Mouse (Mus musculus) layer of hippocampus, postnatal 10 days (tissue): ENCODE measurements around the gene Gltp. TPM values are rescaled to one million over a fixed set of nuclear protein-coding genes. Genes with fewer than 3 reads are reported as not detected.

Experiments used
- DNase-seq, 2 experiments: peaks; one replicate each; pipeline ENCODE4 v3.0.0; 2021; ENCODE audit warnings: low spot score in 2 of 2
- total RNA-seq, 2 experiments: library from RNA; stranded (reverse); gene quantifications; 2 replicates each; pipeline ENCODE4 v1.2.3; 2021

Gltp gene
- total RNA-seq, 2 experiments from 2014 or later, result 25.4 to 26.7 TPM

DNA sequence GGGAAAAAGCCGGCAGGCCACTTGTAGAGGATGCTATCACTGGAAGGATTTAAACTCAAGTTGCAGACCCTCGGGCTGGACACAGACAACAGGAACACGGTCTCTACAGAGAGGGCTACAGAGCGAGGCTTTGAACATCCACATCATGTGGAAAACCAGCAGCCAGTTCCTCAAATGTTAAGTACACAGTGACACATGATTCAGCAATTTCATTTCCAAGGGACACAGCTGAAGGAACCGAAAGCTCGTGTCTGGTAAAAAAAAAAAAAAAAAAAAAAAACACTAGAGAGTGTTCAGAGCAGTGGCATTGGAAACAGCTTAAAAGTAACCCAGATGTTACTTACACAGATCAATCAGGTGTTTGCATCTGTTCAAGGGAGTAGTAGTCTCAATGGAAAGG lies 29.8 kb downstream of the Gltp start:
- no peak for DNase-seq

DNA sequence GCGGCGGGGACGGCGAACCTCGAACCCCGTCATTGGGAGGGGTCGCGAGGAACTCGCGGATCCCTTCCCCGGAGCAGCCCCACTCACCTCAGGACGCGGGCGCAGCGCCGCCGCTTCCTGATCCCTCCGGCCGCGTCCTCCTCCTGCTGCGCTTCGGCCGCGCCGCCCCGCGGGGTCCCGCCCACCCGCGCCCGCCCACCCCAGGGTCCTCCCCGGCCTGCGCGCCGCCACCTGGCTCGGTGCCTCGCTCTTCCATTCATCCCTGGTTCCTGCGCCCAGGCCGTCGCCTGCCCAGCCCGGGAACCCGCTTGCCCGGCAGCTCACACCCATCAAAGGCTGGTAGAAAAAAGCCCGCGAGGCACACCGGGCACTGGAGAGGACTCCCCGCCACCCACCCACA lies 32.5 kb downstream of the Gltp start, which contains the start of gene Trpv4:
Gene Trpv4, minus strand, starts transcription at position 167 of the 400 bp plus-strand sequence.
- peak in 1 of 2 experiments; percentile 31 for DNase-seq

GRCm38 (mm10) chr5:114657426-114657825 lies 33.4 kb downstream of the Gltp start:
- no peak for DNase-seq

DNA sequence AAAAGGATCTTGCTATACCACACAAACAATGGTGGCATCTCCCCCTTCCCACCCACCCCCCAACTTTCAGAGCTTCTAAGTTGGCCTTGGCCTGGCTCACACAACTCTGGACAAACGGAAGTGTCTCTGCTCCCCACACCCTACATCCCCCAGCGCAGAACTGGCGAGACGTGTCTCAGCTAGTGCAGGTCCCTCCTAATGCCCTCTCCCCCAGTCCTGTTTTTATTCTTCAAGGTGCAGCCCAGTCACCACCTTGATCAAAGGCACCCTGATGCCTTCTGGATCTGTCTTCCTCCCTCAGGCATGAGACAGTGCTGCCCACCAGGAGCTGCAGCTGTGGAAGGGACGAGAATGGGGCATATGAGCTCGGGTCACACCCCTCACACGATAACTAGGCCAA lies 34.5 kb downstream of the Gltp start:
- DNase-seq, result no peak

GRCm38 (mm10) chr5:114655721-114656120 lies 35.1 kb downstream of the Gltp start:
- DNase-seq, result no peak

DNA sequence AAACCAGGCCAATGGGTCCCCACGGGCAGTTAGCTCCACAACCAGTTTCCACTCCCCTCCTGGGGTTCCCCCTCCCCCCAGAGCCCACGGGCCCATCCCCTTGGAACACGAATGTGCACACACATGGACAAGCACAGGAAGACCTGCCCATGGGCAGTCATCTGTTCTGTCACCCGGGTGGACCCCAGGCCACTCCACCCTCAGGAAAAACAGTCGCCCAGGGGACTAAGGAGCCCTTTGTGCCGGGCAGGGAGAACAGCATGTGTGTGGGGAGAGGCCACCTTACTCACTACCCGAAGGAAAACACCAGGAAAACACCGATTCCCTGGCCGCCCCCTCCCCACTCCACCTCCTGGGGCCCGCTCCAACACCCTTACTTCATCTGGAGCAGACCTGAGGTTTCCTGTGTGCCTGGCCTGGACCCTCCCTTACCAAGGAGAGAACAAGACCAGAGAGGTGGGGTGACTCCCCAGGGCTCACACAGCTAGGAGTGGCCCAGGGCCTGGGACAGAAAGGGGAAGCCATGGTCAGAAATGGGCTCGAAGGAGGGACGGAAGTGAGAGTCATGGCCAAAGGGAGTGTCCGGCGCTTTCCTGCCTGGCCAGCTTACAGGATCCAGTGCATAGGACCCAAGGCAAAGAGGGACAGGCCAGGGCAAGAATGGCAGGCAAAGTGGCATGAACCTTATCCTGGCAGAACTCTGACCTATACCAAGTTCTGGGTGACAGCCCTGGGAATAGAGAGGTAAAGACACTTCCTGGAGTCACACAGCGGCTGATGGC lies 36.9 kb downstream of the Gltp start:
- DNase-seq, result no peak

DNA sequence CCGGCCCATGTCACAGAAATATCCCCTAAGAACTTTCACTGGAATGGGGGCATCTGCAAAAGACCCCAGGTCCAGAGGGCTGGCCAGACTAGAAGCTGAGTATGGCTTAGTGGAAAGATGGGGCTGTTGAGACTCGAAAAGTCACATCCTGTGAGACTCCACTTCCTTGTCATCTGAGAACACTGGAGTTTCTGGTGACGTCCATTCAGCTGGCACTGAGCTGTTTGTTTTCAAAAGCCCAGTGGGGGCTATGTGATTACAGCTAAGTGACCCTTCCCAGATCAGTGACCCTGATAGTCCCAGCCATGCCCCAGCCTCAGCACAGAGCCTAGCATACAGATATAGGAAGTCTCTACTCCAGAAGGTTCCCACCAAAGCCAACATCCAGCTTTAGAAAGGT lies 39.3 kb downstream of the Gltp start:
- DNase-seq, result no peak

DNA sequence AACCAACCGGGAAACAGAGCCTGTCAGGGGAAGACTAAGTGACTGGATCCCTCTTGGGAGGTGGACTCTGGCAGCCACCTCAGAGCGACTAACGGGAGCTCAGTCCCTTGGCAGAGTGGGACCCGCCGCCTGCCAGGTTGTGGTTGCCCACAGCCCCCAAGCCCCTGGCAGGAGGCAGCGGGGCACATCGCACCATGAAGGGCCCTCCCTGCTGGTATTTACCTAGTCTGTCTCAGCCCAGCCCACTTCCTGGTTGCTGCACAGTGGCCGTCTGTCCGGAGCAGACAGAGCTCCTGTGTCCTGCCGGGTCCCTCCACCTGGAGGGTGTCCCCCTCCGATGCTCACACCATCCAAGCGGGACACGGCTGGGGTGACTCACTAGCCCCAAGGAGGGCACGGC lies 39.8 kb downstream of the Gltp start:
- DNase-seq, result no peak

- no peak for DNase-seq
Measured at GRCm38 (mm10) chr5:114648728-114649311, 42.0 kb downstream of the Gltp start.

- no peak for DNase-seq
Measured at GRCm38 (mm10) chr5:114647211-114647974, 43.4 kb downstream of the Gltp start.

DNA sequence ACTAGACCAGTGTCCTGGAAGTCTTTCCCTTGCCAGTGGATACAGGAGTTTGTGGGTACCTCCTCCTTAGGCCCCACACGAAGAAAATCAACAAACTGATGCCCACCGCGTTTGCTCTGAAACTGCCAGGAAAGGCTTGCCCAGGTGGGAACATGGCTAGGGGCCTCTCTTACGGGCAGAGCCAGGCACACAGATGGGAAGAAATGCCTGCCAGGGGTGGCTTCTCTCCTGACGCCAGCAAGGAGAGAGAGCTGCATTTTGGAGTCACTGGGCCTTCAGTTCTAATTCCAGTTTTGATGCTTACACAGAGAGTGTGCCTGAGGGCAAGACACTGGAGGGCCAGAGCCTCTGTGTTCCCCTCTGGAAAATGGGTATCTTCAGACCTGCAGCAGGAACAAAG lies 44.9 kb downstream of the Gltp start:
- DNase-seq, result no peak

DNA sequence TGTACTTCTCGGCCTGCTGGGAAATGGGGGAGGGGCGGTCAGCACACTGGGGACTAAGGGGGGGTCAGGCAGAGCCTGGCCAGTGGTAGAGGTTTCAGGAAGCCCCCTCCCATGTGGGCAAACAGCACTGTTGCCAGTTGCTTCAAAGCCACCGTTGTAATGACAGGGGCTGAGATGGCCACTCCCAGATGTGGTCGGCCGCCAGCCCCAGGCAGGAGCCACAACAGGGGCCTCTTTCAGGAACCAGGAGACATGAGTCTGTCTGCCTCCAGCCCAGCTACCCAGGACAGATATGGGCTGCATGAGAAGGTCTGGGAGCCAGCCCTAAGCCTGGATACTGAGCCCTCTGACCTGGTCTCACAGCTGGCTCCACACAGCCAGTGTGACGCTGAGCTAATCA lies 45.9 kb downstream of the Gltp start:
- no peak for DNase-seq

DNA sequence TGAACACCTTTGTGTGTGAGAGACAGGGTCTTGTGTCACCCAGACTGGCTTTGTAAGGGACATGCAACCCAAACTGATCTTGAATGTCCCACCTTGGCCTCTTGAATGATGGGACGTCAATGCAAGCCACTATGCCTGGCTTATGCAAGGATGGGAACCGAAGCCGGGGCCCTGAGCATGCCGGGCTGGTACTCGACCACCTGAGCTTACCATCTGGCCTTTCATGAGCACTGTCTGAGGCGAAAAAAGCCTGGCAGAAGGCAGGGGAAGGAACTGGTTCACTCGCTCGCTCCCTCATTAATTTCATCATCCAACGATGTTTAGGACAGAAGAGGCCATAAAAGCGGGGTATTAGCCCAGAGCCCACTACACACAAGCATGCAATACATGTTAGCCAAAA lies 50.0 kb downstream of the Gltp start:
- DNase-seq, result no peak

- DNase-seq, result no peak
Measured at GRCm38 (mm10) chr5:114639645-114639957, 51.2 kb downstream of the Gltp start.

DNA sequence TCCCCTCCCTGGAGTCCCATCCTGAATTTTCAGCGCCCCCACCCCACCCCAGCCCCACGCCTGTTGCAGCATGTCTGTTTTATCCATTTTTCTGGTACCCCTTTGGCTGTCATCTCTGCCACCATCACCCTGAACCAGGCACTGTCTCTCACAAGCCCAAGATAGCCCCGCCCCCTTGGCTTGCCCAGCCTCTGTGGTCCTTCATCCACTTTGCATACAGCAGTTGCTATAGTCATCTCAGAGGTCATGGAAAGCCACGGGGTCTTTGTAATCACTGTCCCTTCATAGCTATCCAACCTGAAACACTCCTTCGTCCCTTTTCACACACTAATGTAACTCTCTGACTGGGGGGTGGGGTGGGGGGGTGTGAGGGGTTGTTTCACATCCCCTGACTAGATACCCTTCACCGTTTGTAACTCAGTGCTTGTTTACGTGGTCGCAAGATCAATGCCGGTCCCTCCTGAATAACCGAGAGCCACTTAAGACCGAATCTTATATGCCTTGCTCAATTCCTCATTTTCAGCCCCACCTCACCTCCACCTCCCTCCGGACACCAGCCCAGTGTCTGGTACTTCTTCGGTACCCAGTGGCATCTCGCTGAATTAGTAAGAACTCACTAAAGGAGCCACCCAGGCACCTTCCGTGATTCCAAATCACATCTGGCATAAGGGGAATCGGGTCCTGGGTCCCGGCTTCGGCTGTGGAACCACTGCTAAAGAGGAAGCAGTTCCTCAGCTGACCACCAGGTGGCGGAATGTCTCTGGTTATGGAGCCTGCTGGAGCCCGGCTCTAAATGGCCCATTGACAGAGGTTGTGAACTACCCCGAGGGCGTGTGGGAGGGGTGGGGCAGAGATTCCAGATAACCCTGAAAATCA lies 51.8 kb downstream of the Gltp start:
- DNase-seq, result peak; percentile 92

DNA sequence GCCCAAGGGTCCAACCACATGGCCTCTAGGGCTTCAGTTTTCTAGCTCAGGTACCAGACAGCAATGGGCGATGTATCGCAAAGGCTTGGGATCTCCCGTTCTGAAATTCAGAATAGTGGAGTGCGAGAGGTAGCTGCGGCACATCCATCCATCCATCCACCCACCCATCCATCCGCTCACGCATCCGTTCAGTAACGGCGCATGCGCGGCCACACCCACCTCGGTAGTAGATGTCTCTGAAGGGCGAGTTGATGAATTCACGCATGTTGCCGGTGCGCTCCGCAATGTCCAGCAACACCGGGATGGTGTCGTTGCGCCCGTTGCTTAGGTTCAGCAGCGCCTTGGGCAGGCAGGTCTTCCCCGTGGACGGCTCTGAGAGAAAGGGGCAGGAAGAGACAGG lies 54.7 kb downstream of the Gltp start:
- no peak for DNase-seq

DNA sequence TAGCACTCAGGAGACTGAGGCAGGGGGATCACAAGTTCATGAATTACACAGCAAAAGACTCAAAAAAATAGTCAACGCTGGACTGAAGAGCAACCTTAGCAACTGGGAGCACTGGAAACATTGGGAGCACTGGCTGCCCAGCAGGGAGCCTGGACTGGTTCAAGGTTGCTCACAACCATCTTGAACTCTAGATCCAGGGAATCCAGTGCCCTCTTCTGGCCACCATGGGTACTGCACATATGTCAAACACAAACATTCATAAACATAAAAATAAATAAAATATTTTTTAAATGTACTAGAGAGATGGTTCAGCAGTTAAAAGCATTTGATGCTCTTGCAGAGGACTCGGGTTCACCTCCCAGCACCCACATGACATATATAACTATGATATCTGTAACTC lies 59.4 kb downstream of the Gltp start:
- no peak for DNase-seq

DNA sequence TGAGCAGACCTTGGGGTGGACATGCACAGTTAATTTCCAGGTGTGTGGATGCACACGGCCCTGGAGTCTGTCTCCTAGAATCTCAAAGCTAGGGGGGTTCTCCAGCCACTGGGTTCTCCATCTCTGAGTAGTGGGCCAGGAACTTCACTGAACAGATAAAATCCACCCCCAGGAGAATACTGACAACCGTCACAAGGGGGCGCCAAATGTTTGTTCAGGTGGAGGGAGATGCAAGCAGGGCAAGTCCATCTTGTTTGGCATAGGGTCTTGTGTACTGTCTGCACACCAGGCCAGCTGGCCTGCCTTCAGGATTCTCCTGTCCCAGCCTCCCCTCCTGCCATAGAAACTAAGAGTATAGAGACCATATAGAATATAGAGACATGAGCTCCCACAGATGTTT lies 65.2 kb downstream of the Gltp start:
- peak; percentile 76 to 77 for DNase-seq

DNA sequence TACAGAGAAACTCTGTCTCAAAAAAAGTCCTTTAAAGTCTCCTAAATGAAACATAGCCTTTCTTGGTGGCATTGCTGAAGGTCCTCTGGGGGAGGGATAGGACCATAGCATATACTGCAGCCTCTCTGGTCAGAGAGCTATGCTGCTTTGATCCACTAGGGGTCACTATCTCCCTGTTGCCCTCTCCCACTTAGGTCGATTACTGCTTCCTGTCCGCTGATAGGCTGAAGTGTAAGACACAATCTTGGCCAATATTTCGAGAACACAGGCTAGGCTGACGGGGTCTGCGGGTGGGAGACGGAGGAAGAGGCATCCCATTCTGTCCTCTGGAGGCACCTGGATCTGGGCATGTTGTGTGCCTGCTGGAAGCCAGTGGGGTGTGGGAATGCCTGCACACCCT lies 70.5 kb downstream of the Gltp start:
- DNase-seq, result no peak
